Mouse (Mus musculus): Measurements from ENCODE around the gene Phf1.

DNA sequence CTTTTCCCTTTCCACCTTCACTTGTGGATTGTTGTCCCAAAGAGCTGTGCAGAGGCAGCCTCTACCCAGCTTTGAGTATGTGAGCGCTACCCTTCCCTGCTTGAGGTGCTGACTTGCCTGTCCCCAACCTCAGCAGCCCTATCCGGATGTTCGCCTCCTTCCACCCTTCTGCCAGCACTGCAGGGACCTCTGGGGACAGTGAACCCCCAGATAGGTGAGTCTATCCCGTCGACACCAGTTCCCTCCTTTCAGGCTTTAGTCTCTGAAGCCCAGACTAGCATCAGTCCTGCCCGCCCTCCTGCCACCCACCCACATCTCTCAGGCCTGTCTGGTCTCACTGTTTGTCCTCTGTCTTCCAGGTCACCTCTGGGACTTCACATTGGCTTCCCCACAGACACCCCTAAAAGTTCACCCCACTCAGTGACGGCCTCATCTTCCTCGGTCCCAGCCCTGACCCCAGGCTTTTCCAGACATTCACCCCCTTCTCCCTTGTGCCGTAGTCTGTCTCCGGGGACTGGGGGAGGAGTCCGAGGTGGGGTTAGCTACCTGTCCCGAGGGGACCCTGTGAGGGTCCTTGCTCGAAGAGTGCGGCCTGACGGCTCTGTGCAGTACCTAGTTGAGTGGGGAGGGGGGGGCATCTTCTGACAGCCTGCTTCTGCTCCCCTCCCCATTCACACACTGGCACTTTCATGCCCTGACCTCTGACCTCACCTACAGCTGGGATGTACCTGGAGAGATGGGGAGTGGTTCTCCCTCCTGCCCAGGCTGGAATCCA lies 4.3 kb downstream of the Phf1 start:
- TF ChIP-seq CTCF (IDR thresholded peaks at IDR 0.05; ENCODE audit: borderline replicate concordance, insufficient read depth, low read length): no peak
- TF ChIP-seq POLR2A (IDR thresholded peaks at IDR 0.05; ENCODE audit: low read depth, low read length): no peak
